Mouse (Mus musculus): ENCODE results near the gene Zfp93. TPM values are rescaled to one million over a fixed set of nuclear protein-coding genes. Genes with fewer than 3 reads are reported as not detected.

Zfp93 gene
- polyA plus RNA-seq (2012): 0.35 and 0.41 TPM in 2 replicates

GRCm38 (mm10) chr7:24270288-24270672 is at the start of gene Zfp93:
Gene Zfp93 (plus strand): TSS chr7:24270420.

GRCm38 (mm10) chr7:24237040-24237791 is 33.0 kb upstream of the Zfp93 start, which contains the start of gene Zfp109:
Gene Zfp109 (minus strand): TSS chr7:24237560.

GRCm38 (mm10) chr7:24254633-24255474 is 15.4 kb upstream of the Zfp93 start, which contains the start of gene Zfp108:
Gene Zfp108 (plus strand): TSS chr7:24254794.

GRCm38 (mm10) chr7:24300771-24301282 is 30.6 kb downstream of the Zfp93 start, which contains the start of gene Zfp61:
Gene Zfp61 (minus strand): TSS chr7:24301232.

GRCm38 (mm10) chr7:24316567-24317092 is 46.4 kb downstream of the Zfp93 start, which contains the start of gene Zfp94:
Gene Zfp94 (minus strand): TSS chr7:24316666.

Other genes starting within 250 kb of the Zfp93 start
- not detected in 2 replicates for gene Vmn1r183, start 217.2 kb upstream of the Zfp93 start, polyA plus RNA-seq (2012)
- 16.8 and 17.1 TPM in 2 replicates for gene Zfp180, start 188.5 kb upstream of the Zfp93 start, polyA plus RNA-seq (2012)
- gene Zfp112, start 158.1 kb upstream of the Zfp93 start, polyA plus RNA-seq (2012): 0.06 and 0.25 TPM in 2 replicates
- 0.47 and 1.2 TPM in 2 replicates for gene Zfp235, start 136.3 kb upstream of the Zfp93 start, polyA plus RNA-seq (2012)
- gene Zfp114, start 95.4 kb upstream of the Zfp93 start, polyA plus RNA-seq (2012): 0.26 and 0.74 TPM in 2 replicates
- 0.26 and 1.1 TPM in 2 replicates for gene Zfp111, start 59.0 kb upstream of the Zfp93 start, polyA plus RNA-seq (2012)
- gene Zfp109, start 32.9 kb upstream of the Zfp93 start, polyA plus RNA-seq (2012): 0.51 and 0.73 TPM in 2 replicates
- gene Zfp108, start 15.6 kb upstream of the Zfp93 start, polyA plus RNA-seq (2012): 0.15 and 0.21 TPM in 2 replicates
- 4.5 and 5.6 TPM in 2 replicates for gene Zfp61, start 30.8 kb downstream of the Zfp93 start, polyA plus RNA-seq (2012)
- 0.79 and 0.80 TPM in 2 replicates for gene Zfp94, start 46.2 kb downstream of the Zfp93 start, polyA plus RNA-seq (2012)
- gene Tescl, start 63.5 kb downstream of the Zfp93 start, polyA plus RNA-seq (2012): 0.31 TPM in 1 of 2 replicates, not detected in the other
- gene Lypd5, start 78.8 kb downstream of the Zfp93 start, polyA plus RNA-seq (2012): not detected in 2 replicates
- 116 and 139 TPM in 2 replicates for gene Kcnn4, start 99.8 kb downstream of the Zfp93 start, polyA plus RNA-seq (2012)
- gene Smg9, start 129.2 kb downstream of the Zfp93 start, polyA plus RNA-seq (2012): 121 and 122 TPM in 2 replicates
- gene Irgc1, start 181.9 kb downstream of the Zfp93 start, polyA plus RNA-seq (2012): 0.05 and 0.10 TPM in 2 replicates
- 118 and 127 TPM in 2 replicates for gene Plaur, start 192.1 kb downstream of the Zfp93 start, polyA plus RNA-seq (2012)
- 0.17 and 0.33 TPM in 2 replicates for gene Cadm4, start 211.6 kb downstream of the Zfp93 start, polyA plus RNA-seq (2012)
- gene Zfp428, start 236.6 kb downstream of the Zfp93 start, polyA plus RNA-seq (2012): 34.0 and 41.2 TPM in 2 replicates
- not detected in 2 replicates for gene AC161166.1, start 242.0 kb downstream of the Zfp93 start, polyA plus RNA-seq (2012)